Mouse (Mus musculus): Measurements from ENCODE around the gene Smg1.

The Smg1 gene

DNA sequence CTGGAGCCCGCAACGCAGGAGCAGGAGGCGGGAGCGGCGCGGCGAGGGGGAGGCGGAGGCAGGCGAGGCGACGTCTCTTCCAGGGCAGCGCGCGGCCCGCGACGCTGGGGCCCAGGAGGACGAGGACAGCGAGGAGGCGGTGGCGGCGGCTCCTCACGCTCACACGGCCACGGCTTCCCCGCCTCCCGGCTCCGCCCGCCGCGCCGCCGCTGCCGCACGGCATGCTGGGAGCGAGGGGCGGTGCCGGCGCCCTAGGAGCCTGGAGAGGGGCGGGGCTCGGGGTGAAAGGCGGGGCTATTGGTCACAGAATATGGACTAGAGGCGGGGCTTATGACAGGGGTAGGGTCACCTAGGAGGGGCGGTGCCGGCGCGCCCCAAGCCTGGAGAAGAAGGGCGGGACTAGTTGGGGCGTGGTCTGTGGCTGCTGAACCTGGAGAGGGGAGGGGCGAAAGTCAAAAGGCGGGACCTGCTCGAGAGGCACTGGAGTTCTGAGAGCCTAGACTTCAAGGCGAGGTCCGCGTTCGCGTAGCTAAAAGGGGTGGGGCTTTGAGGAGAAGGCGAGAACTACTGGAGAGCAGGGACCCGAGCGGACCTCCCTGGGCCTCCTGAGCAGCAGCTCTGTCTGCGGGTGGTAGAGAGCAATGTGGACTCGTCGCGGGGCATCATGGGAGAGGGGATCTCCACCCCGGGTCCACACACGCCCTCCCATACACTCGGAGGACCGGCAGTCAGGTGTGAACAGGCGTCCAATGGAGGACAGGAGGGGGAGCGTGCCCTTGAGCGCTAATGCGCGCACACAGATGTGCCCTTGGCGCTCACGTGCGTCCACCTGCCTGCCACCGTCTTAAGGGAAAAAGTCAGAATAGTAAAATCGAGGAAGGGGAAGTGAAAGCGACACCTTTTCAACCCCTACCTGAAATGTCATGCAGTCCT lies at the start of gene Smg1:
TSS of gene Smg1 (minus strand) at position 218 of the 933 bp plus-strand sequence.
- DNase-seq (ENCODE audit: low spot score in 2 of 2), result peak; percentile 89 to 95

- no peak for DNase-seq (ENCODE audit: low spot score in 2 of 2)
Measured at GRCm38 (mm10) chr7:118283186-118283585, 39.7 kb upstream of the Smg1 start.

DNA sequence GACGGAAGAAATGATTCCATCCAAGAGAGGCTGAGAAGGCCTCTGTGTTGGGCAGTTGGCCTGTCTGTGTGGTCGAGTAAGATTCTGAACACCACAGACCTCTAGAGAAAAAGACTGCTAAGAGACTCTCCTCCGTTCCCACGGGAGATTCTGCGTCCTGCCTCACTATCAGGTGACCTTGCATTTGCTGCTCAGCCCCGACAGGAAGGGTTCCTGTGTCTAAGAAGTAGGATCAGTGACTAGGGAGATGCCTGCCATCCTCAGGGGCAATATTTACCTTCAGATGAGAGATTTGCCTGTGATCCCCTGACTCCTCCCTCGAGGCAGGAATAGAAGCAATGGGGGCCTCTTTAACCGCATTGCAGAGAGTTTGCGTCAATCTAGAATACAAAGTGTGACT lies 39.1 kb upstream of the Smg1 start:
- no peak for DNase-seq (ENCODE audit: low spot score in 2 of 2)

GRCm38 (mm10) chr7:118279521-118279920 lies 36.1 kb upstream of the Smg1 start:
- no peak for DNase-seq (ENCODE audit: low spot score in 2 of 2)

- no peak for DNase-seq (ENCODE audit: low spot score in 2 of 2)
Measured at GRCm38 (mm10) chr7:118277335-118277910, 34.0 kb upstream of the Smg1 start.

- no peak for DNase-seq (ENCODE audit: low spot score in 2 of 2)
Measured at GRCm38 (mm10) chr7:118276684-118277334, 33.3 kb upstream of the Smg1 start.

DNA sequence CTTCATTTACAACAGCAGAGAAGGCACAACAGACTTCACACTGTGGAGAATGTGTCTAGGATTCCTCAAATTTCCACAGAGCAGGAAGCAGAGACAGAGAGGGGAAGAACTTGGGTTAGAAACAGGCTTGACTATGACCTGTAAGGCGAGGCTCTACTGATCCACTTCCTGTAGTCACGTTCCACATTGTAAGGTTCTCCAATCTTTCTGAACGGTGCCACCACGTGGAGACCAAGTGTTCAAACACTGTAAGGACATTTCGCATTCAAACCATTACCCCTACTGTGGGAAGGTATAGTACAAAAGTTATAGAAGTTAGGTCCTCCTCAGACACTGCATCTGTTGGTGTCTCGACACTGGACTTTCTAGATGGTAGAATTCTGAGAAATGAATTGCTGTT lies 31.8 kb upstream of the Smg1 start:
- DNase-seq (ENCODE audit: low spot score in 2 of 2), result no peak

- DNase-seq (ENCODE audit: low spot score in 2 of 2), result no peak
Measured at GRCm38 (mm10) chr7:118274851-118275250, 31.4 kb upstream of the Smg1 start.

GRCm38 (mm10) chr7:118274169-118274568 lies 30.7 kb upstream of the Smg1 start:
- DNase-seq (ENCODE audit: low spot score in 2 of 2), result no peak

GRCm38 (mm10) chr7:118266099-118266498 lies 22.6 kb upstream of the Smg1 start:
- DNase-seq (ENCODE audit: low spot score in 2 of 2), result no peak

GRCm38 (mm10) chr7:118263606-118264005 lies 20.1 kb upstream of the Smg1 start:
- DNase-seq (ENCODE audit: low spot score in 2 of 2), result no peak

- no peak for DNase-seq (ENCODE audit: low spot score in 2 of 2)
Measured at GRCm38 (mm10) chr7:118262409-118262808, 18.9 kb upstream of the Smg1 start.

DNA sequence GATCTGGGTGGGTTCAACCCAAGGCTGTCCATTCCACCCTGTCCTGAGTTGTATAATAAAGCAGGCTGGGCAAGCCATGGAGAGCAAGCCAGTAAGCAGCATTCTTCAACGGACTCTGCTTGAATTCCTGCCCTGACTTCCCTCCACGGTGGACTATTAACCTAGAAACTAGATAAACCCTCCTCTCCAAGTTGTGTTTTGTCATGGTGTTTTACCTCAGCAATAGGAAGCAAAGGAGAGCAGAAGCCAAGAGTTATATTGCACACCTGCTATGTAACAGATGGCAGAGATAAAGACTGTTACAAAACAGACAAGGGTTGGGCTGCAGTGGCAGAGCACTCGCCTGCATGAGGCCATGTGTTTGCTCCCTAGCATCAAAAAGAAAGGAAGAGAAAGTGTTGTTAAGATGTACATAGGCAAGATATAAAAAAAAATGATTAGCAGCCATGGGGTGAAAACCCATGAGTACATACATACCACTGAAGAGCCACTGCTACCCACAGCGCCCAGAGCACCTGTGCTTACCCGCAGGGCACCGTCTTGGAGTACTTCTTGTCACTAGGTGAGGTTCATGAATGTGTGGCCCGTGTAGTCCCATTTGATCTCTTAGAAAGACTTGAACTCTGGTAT lies 16.3 kb upstream of the Smg1 start:
- no peak for DNase-seq (ENCODE audit: low spot score in 2 of 2)

DNA sequence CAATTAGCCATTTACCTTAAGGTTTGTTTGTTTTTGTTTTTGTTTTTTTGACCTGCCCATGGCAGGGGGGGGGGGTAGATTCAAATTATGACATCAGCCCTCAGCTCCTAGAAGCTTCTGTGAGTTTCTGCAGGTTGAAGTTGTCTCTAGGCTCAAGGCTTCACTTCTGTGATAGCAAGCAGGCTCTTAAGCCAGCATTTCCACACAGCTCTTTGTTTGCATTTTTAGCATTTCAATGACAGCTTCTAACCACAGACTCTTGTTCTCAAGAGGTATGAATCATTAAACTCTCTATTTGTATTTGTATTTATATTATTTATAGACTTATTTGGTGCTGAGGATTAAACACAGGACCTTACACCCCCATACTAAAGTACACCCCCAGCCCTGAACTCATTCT lies 15.0 kb upstream of the Smg1 start:
- no peak for DNase-seq (ENCODE audit: low spot score in 2 of 2)

DNA sequence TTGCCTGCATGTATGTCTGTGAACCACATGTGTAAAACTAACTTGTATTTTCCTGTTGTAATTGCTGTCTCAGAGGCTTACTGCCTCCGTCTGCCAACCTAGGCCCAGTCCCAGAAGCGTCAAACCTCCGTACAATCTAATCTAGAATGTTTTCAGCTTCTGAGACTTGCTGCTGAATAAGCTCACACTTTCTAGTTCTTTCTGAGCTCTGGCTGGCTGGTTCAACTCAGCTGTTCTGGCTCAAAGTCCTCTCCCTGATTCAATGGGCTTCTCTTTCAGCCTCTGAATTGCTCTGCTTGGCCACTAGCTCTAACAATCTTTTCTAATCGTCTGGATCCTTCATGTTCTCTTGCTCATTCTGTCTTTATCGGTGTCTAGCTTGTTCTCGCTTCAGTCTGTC lies 13.3 kb upstream of the Smg1 start:
- DNase-seq (ENCODE audit: low spot score in 2 of 2), result no peak

DNA sequence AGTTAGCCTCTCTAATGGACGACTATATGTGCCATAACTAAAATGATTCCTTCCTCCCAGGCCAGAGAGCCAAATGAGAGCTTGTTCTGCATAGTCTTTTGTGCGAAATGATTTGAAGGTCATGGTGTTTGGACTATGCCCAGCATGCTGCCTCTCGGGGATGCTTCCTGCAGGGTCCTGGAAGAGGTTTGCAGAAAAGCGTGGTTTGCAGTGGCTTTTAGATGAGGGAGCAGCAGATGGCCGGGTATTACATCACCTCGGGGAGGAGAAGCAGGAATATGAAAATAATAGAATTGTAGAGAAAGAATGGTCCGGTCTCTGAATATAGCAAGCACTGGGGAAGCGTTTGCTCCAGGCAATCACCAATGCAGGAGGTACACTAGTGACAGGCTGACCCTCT lies 11.0 kb upstream of the Smg1 start:
- DNase-seq (ENCODE audit: low spot score in 2 of 2), result no peak

DNA sequence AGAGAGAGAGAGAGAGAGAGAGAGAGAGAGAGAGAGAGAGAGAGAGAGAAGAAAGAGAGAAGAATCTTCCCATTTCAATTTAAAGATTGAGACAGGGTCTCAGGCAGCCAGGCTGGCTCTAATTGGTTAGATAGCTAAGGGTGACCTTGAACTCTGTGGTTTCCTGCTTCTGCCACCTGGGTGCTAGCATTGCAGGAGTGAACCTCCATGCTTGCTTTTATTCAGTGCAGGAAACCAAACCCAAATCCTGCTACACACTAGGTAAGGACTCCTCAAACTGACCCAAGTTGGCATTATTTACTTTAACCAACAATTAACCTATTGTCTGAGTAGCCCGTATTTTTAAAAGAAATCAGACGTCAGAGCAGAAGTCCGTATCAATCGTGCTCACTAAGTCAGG lies 10.5 kb upstream of the Smg1 start:
- DNase-seq (ENCODE audit: low spot score in 2 of 2), result no peak

DNA sequence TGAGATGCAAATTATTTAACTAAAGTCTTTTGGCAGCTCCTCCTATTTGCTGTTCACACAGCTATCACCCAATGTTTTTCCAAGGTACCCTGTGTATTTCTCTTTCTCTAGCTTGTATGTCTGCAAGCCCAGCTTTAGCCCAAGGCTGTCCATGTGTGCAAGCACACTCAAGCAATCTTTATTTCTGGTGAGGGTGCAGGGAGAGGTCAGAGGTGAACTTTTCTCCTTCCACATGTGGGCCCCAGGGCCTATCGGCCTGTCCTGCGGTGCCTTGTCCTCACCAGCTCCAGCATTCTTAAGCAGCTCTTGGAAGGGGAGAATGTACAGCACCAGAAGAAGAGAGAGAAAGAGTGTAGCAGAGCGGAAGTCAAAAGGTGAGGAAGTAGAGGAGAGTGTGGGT lies 9.5 kb upstream of the Smg1 start:
- no peak for DNase-seq (ENCODE audit: low spot score in 2 of 2)

DNA sequence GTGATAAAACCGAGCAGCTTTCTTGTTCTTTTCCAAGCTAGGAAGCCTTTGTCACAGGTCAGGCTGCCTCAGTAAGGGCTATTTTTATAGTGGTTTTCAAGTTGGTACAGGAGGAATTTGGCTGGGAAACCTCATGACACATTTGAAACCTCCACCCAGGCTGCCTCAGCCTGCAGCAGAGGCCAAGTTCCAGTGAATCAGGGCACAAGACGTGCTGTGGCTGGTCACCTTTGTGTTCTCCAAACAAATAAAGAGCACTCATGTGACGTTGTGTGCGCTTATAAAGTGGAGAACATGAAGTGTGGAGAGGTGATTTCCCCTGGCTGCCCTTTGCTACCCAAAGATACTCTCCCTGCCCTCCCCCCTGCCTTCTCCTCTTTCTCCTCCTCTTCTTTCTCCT lies 8.9 kb upstream of the Smg1 start:
- DNase-seq (ENCODE audit: low spot score in 2 of 2), result no peak

DNA sequence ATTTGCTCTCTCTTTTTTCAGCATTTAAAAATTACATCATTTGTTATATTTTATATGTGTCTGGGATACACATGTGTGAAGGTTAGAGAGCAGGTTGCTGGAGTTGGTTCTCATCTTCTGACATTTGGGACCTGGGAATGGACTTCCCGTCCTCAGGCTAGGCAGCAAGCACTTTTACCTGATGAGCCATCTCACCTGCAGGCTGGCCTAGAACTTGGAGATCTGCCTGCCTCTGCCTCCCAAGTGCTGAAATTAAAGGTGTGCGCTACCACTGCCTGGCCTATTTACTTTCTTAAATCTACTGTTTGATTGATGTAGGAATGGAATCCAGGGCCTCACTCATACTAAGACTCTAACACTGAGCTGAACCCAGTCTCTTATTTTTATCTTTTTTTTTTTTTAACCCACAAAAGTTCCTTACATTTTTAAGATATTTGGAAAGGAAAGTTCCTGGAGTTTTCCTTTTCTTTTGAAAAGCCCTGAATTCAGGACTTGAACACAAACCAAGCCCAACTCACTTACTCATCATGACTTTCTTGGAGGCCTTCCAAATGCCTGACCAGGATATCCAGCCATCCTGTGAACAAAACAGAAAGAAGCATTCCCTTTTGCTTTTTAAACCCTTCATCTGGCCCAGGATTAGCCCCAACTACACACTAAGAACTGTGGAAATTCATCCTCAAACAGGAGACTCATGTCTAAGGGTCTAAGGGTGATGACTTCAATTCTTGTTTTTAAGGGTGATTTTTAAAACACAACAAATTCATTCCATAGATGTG lies 8.1 kb upstream of the Smg1 start:
- no peak for DNase-seq (ENCODE audit: low spot score in 2 of 2)

DNA sequence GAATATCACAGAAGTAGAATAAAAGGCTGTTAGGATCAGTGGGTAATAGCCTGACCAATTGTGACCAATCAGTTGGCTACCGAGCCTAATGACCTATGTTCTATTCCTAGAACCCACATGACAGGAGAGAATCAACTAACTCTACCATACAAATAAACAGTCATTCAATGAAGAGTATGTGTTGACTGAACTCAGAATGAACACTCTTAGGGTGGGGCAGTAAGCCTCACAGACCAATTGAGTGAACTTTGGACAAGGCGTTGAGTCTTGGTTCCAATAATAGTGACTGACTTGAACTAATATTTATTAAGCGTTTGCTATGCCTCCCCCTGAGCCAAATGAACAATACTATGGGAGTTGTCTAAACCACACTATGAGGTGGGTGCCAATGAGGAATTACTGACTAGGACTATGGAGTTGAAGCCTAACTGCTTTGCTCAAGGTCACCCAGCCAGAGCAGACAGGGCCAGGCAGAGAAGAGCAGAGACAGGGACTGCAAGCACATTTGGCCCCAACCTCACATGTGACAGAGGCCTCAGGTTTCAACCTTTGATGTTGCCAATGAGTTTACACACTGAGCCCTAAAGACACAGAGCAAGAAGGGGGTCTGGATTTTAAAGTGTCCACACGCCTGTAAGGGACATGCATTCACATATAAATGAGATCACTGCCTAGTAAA lies 7.2 kb upstream of the Smg1 start:
- DNase-seq (ENCODE audit: low spot score in 2 of 2), result no peak
